In the genomic region with DNA sequence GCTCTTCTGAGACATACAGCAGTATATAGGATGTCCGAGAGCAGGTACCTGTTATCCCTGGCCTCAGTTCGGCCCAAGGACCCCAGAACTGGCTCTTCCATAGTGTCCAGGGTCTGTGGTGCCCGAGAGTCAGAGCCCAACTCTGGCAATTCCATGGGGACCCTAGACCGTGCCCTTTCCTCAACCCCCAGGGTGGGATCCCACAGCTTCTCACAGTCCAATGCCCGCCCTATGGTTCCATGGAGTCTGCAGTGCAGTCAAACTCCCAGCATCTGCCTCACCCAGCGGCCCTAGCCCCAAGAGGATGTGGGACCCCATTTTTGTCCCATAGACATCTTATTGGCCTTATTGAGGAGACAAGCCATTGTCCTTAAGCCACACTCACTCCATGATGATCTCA, we compare ENCODE assay signal across 25 mouse cellular contexts. TPM values are rescaled to one million over a fixed set of nuclear protein-coding genes. Genes with fewer than 3 reads are reported as not detected.
"Had no signal": no experiment of that assay in that cellular context is flagged by ENCODE, and none has a peak within 500 bp of the region (broad histone marks: within the 10 kb centered on the region; RNA-seq: fewer than 3 reads in every experiment).

No protein-coding gene starts in this region.

- DNase-seq: retina, postnatal 1 day; right cerebral cortex, adult 18-20 months; right cerebral cortex, postnatal 14 days; right cerebral cortex, postnatal 25 days; right cerebral cortex, postnatal 4 days; spleen, adult 18-20 months; thymus, adult 18-20 months; thymus, adult 2 months; thymus, postnatal 14 days; thymus, postnatal 25 days; thymus, postnatal 36 days; thymus, postnatal 4 days had no signal

- H3K36me3 ChIP-seq: neural tube, embryonic 12.5 days; neural tube, embryonic 13.5 days; neural tube, embryonic 15.5 days; stomach, embryonic 15.5 days had no signal

- H3K9me3 ChIP-seq: neural tube, embryonic 12.5 days; neural tube, embryonic 13.5 days; neural tube, embryonic 15.5 days; stomach, embryonic 15.5 days had no signal

- H3K27me3 ChIP-seq: neural tube, embryonic 12.5 days; neural tube, embryonic 13.5 days; neural tube, embryonic 15.5 days; stomach, embryonic 15.5 days had no signal

- H3K9ac ChIP-seq: neural tube, embryonic 12.5 days; neural tube, embryonic 13.5 days; neural tube, embryonic 15.5 days; stomach, embryonic 15.5 days had no signal

- H3K4me2 ChIP-seq: neural tube, embryonic 12.5 days; neural tube, embryonic 13.5 days; neural tube, embryonic 15.5 days; stomach, embryonic 15.5 days had no signal

- H3K4me1 ChIP-seq: neural tube, embryonic 12.5 days; neural tube, embryonic 13.5 days; neural tube, embryonic 15.5 days; stomach, embryonic 15.5 days had no signal

- H3K27ac ChIP-seq: neural tube, embryonic 12.5 days; neural tube, embryonic 13.5 days; neural tube, embryonic 15.5 days; stomach, embryonic 15.5 days had no signal

- H3K4me3 ChIP-seq: neural tube, embryonic 12.5 days; neural tube, embryonic 13.5 days; neural tube, embryonic 15.5 days; stomach, embryonic 15.5 days had no signal

RNA-seq across cellular contexts. Expression of gene En2, which starts 57.5 kb away (rescaled TPM):
- total RNA-seq: neutrophil, adult 5-6 weeks had no signal
- polyA plus RNA-seq: neural tube, embryonic 11.5 days; neural tube, embryonic 13.5 days; neural tube, embryonic 14.5 days; neural tube, embryonic 15.5 days; small intestine, adult 2 months; spleen, adult 2 months; stomach, embryonic 14.5 days; stomach, embryonic 15.5 days; stomach, embryonic 16.5 days; thymus, postnatal 0 days; urinary bladder, adult 2 months had no signal
